Mouse (Mus musculus): ENCODE measurements at regions not wholly inside any gene's neighbourhood (a gene's known extent, or its start where the extent isn't known, plus 50 kb on each side); places are given as distances from the start of the nearest gene placed in this dataset.

GRCm38 (mm10) chr1:177616335-177617239, 113.0 kb upstream of the 1700016C15Rik start:
- in situ Hi-C loops (cut with MboI) = no loop called here

GRCm38 (mm10) chr1:177620501-177621099, 109.0 kb upstream of the 1700016C15Rik start:
- in situ Hi-C loops (cut with MboI) = no loop called here

GRCm38 (mm10) chr1:177621854-177622590, 107.6 kb upstream of the 1700016C15Rik start:
- in situ Hi-C loops (cut with MboI) = no loop called here

GRCm38 (mm10) chr1:177623304-177623726, 106.3 kb upstream of the 1700016C15Rik start:
- in situ Hi-C loops (cut with MboI) = no loop called here

- in situ Hi-C loops (cut with MboI) = no loop called here
Measured at GRCm38 (mm10) chr1:177623735-177624134, 105.9 kb upstream of the 1700016C15Rik start.

GRCm38 (mm10) chr1:177627814-177628213, 101.8 kb upstream of the 1700016C15Rik start:
- in situ Hi-C loops (cut with MboI) = no loop called here

- in situ Hi-C loops (cut with MboI) = no loop called here
Measured at GRCm38 (mm10) chr1:177633966-177634602, 95.5 kb upstream of the 1700016C15Rik start.

- in situ Hi-C loops (cut with MboI) = no loop called here
Measured at GRCm38 (mm10) chr1:177637061-177637460, 92.6 kb upstream of the 1700016C15Rik start.

GRCm38 (mm10) chr1:177638381-177638780, 91.2 kb upstream of the 1700016C15Rik start:
- in situ Hi-C loops (cut with MboI) = no loop called here

- in situ Hi-C loops (cut with MboI) = no loop called here
Measured at GRCm38 (mm10) chr1:177639931-177640846, 89.4 kb upstream of the 1700016C15Rik start.

- in situ Hi-C loops (cut with MboI) = no loop called here
Measured at GRCm38 (mm10) chr1:177642712-177643467, 86.7 kb upstream of the 1700016C15Rik start.

GRCm38 (mm10) chr1:177643662-177644061, 86.0 kb upstream of the 1700016C15Rik start:
- in situ Hi-C loops (cut with MboI) = no loop called here

GRCm38 (mm10) chr1:177644214-177644613, 85.4 kb upstream of the 1700016C15Rik start:
- in situ Hi-C loops (cut with MboI) = no loop called here

- in situ Hi-C loops (cut with MboI) = no loop called here
Measured at GRCm38 (mm10) chr1:177645327-177645726, 84.3 kb upstream of the 1700016C15Rik start.

GRCm38 (mm10) chr1:177645897-177646535, 83.6 kb upstream of the 1700016C15Rik start:
- in situ Hi-C loops (cut with MboI) = no loop called here

- in situ Hi-C loops (cut with MboI) = no loop called here
Measured at GRCm38 (mm10) chr1:177647876-177648275, 81.7 kb upstream of the 1700016C15Rik start.

GRCm38 (mm10) chr1:177648974-177649373, 80.6 kb upstream of the 1700016C15Rik start:
- in situ Hi-C loops (cut with MboI) = no loop called here

- in situ Hi-C loops (cut with MboI) = no loop called here
Measured at GRCm38 (mm10) chr1:177651219-177651618, 78.4 kb upstream of the 1700016C15Rik start.

- in situ Hi-C loops (cut with MboI) = no loop called here
Measured at GRCm38 (mm10) chr1:177663163-177663562, 66.5 kb upstream of the 1700016C15Rik start.
